Mouse (Mus musculus) embryonic facial prominence, embryonic 10.5 days (tissue): ENCODE results near the gene Kalrn. TPM values are rescaled to one million over a fixed set of nuclear protein-coding genes. Genes with fewer than 3 reads are reported as not detected.

Experiments used
- DNase-seq: peaks from one replicate; pipeline ENCODE4 v3.0.0-alpha.2; 2017; ENCODE audit warnings: low spot score
- H3K27ac ChIP-seq: fragments of 300-500 bp; sonication (generic); replicated peaks from 2 replicates; pipeline ENCODE4 v1.5.1; 2016; ENCODE audit warnings: mild to moderate bottlenecking
- H3K27me3 ChIP-seq: fragments of 300-500 bp; sonication (generic); replicated peaks from 2 replicates; pipeline ENCODE4 v1.6.1; 2016; ENCODE audit warnings: low read depth, mild to moderate bottlenecking; ENCODE audit not compliant: poor library complexity, severe bottlenecking
- H3K36me3 ChIP-seq: fragments of 300-500 bp; sonication (generic); replicated peaks from 2 replicates; pipeline ENCODE4 v1.6.1; 2016; ENCODE audit warnings: mild to moderate bottlenecking, moderate library complexity
- H3K4me1 ChIP-seq: fragments of 300-500 bp; sonication (generic); 2 replicates; pipeline ENCODE4 v1.6.1; 2016
- H3K4me3 ChIP-seq: fragments of 300-500 bp; sonication (generic); 2 replicates; pipeline ENCODE4 v1.5.1; 2016; ENCODE audit warnings: mild to moderate bottlenecking, moderate library complexity
- H3K9me3 ChIP-seq: fragments of 300-500 bp; sonication (generic); 2 replicates; pipeline ENCODE4 v1.6.1; 2016; ENCODE audit warnings: mild to moderate bottlenecking
- WGBS: fragments of 180-500 bp; shearing (Covaris S2); methylation state at CpG from one replicate; pipeline ENCODE4 v1.1.7; 2016; 5-methylcytosine and 5-hydroxymethylcytosine counted together
- polyA plus RNA-seq: library from polyadenylated mRNA; unstranded; fragments of >200 nt; fragmentation: Nextera tagmentation; extraction: Ambion mirVana; gene quantifications from 2 replicates; pipeline ENCODE4 v1.2.1, GENCODE M21; 2016

The Kalrn gene
- polyA plus RNA-seq, 1 experiment from 2014 or later = 14.8 TPM

DNA sequence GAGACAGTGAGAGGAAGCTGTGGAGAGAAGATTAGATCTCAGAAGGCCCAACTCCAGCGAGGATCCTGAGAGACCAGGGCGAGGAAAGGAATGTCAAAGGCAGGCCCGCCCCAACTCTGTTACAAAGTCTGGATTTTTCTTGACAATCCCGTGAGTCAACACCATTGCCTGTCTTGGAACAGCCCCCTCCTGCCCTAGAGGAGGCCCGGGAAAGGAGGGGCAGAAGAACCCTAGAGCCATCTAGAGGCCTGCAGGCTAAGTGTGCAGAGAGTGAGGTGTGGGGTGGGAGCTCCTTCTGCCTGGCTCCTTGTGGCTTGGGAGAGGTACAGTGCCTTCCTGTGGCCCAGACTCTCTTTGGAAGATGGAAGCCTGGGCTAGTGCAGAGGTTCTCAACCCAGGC is 460.8 kb downstream of the Kalrn start:
- H3K4me3 ChIP-seq = no peak overlapping the region
- DNase-seq = peak; percentile 15
- H3K27me3 ChIP-seq = no peaks in the 10 kb centered on the region
- WGBS = 24% methylated on average over 5 of the region's 5 CpGs
- no peaks in the 10 kb centered on the region for H3K4me1 ChIP-seq
- H3K9me3 ChIP-seq = no peaks in the 10 kb centered on the region
- H3K36me3 ChIP-seq = peaks cover 7% of the 10 kb centered on the region
- no peak overlapping the region for H3K27ac ChIP-seq

DNA sequence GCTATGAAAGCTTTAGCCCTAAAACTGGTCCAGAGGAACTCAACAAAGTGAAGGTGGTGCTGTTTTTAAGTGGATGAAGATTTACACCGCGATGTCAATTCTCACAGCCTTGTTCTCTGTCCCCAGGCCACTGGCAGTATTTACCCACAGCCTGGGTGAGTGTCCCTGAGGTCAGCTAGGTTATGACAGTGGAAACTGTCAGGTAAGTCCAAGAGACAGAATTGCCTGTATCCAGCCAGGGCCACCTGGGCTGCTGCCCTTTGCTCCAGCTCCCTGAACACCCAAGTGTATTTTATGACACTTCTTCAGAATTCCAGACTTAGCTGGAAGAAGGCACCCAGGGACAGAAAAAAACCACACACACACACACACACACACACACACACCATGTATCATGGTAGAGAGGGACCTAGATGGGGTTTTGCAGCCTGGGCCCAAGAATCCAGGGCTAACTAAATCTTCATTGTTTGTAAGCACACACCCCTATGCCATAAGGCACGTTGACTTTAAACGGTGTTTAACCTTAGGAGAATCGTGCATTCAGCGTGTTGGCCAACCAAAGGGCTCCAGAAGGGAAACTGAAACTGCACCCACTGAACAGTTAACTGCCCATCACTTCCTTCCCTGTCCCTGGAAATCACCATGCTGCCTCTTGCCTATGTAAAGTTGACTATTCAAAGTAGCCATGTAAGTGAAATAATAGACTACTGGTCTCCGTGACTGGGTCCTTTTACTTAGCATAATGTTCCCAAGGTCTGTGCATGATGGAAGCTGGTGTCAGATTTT is 462.3 kb downstream of the Kalrn start:
- H3K4me3 ChIP-seq = no peak overlapping the region
- no peaks in the 10 kb centered on the region for H3K4me1 ChIP-seq
- H3K27me3 ChIP-seq = no peaks in the 10 kb centered on the region
- no peak overlapping the region for H3K27ac ChIP-seq
- peaks cover 4% of the 10 kb centered on the region for H3K36me3 ChIP-seq
- WGBS = 91% methylated on average over 7 of the region's 7 CpGs
- no peak for DNase-seq
- no peaks in the 10 kb centered on the region for H3K9me3 ChIP-seq

GRCm38 (mm10) chr16:34104427-34104826 is 468.9 kb downstream of the Kalrn start:
- 89% methylated on average over 6 of the region's 6 CpGs for WGBS
- Histone ChIP-seq H3K9me3 (no peaks in the 10 kb centered on the region), H3K36me3 (no peaks in the 10 kb centered on the region), H3K27me3 (no peaks in the 10 kb centered on the region), H3K27ac (no peak overlapping the region), H3K4me1 (no peaks in the 10 kb centered on the region), H3K4me3 (no peak overlapping the region)
- no peak for DNase-seq

DNA sequence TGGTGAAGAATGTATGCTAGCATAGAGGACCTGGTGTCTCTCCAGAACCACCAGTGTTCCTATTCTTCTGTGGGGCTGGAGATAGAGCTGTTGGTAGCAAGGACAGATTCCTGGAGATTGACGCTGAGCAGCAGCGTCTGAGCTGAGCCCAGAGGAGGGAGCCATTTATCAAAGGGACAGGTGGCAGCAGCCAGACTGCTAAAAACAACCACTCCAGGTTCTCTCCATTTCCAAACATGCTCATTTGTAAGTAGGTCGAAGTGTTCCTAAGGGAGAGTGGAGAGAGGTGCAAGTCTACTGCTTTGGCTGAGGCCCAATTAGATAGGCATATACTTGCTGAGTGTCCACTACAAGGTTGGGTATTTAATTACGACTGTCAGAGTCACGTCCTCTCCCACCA is 470.6 kb downstream of the Kalrn start:
- Histone ChIP-seq H3K9me3 (no peaks in the 10 kb centered on the region), H3K27me3 (no peaks in the 10 kb centered on the region), H3K36me3 (no peaks in the 10 kb centered on the region), H3K4me1 (no peaks in the 10 kb centered on the region), H3K4me3 (no peak overlapping the region), H3K27ac (no peak overlapping the region)
- 64% methylated on average over 5 of the region's 5 CpGs for WGBS
- no peak for DNase-seq

DNA sequence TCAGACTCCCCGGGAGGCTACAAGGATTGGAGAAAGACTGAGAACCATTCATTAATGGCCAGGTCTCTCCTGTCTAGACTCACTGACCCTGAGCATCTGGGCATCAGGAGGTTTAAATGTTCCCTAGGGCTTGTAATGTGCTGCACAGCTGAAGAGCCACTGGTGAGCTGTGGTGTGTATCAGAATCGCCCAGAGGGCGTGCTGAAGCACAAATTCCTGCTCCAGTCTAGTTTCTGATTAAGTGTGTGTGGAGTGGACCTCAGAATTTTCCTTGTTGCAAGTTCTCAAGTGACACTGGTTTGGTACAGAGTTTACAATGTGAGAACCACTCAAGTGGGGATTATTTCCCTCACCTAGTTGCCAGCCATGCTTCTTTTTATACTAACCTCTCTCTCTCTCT is 473.5 kb downstream of the Kalrn start:
- Histone ChIP-seq H3K9me3 (no peaks in the 10 kb centered on the region), H3K4me1 (peaks cover 16% of the 10 kb centered on the region), H3K27ac (no peak overlapping the region), H3K36me3 (no peaks in the 10 kb centered on the region), H3K27me3 (peaks cover 9% of the 10 kb centered on the region; the same call in 1 of the 2 replicates), H3K4me3 (no peak overlapping the region)
- WGBS = 74% methylated on average over 3 of the region's 3 CpGs
- DNase-seq = no peak

- H3K27me3 ChIP-seq = peaks cover 23% of the 10 kb centered on the region
- DNase-seq = peak; percentile 77
- H3K4me3 ChIP-seq = peak overlapping the region; percentile 67
- under 1% methylated on average over 34 of the region's 34 CpGs for WGBS
- no peaks in the 10 kb centered on the region for H3K9me3 ChIP-seq
- peak overlapping the region; percentile 78 for H3K27ac ChIP-seq
- H3K4me1 ChIP-seq = peaks cover 34% of the 10 kb centered on the region
- H3K36me3 ChIP-seq = no peaks in the 10 kb centered on the region; the same call in 1 of the 2 replicates
These were observed 477.7 kb downstream of the Kalrn start for GRCm38 (mm10) chr16:34095548-34096141.

DNA sequence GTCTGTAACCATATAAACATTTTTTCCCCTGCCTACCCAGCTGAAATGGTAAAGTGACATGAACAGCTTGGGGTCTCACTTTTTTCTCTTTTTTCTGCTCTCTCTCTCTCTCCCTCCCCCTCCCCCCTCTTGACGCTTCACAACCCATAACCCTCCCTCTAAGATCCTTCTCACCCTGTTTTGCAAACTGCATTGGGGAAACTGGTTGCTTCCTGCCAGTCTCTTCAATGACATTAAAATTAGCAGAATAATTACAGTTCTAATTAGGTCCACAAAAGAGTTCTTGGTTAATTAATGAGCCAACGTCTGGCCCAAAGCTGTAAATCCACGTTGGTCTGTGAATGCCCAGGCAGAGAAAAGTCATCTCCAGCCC is 478.3 kb downstream of the Kalrn start:
- Histone ChIP-seq H3K27me3 (peaks cover 23% of the 10 kb centered on the region), H3K4me3 (peak overlapping the region; percentile 67), H3K4me1 (peaks cover 34% of the 10 kb centered on the region), H3K9me3 (no peaks in the 10 kb centered on the region), H3K36me3 (no peaks in the 10 kb centered on the region; the same call in 1 of the 2 replicates), H3K27ac (no peak overlapping the region)
- WGBS = under 1% methylated on average over 3 of the region's 3 CpGs
- no peak for DNase-seq

- whole genome bisulfite sequencing = under 1% methylated on average over 16 of the region's 16 CpGs
- DNase-seq = peak; percentile 74
- H3K27ac ChIP-seq = peak overlapping the region; percentile 69
These were observed 478.8 kb downstream of the Kalrn start for GRCm38 (mm10) chr16:34094446-34095092.

DNA sequence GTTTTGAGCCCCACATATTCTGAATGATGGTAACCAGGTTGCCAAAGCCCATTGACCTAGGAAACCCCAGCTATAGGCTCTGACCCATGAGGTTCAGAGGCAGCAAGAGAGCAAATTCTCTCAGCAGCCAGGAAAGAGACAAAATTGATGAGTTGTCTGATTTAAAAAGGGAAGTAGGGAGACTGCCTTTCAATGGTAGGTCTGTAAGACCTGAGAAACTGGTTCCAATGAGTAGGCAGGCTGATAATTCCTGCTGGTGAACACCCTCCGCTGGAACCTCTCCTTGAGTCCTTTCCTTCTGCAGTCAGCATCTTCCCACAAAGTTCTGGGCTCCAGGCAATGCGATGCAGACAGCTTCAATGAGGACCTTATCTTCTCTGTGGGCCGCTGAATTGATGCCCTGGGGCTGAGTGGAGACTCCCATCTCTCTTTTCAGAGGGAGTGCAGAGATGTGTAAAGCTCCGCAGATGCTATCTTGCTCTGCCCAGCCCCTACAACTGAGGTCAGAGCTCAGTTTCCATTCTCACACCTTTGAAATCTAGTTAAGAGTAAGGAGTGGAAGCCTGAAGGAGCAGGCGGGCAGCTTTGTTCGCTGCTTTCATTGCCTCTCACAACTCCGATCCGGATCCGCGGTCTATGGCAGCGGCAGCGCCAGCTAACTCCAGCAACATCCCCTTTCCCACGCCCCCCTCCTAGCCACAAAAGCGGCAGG is 479.4 kb downstream of the Kalrn start:
- DNase-seq = no peak
- H3K4me1 ChIP-seq = peaks cover 39% of the 10 kb centered on the region
- H3K27me3 ChIP-seq = peaks cover 23% of the 10 kb centered on the region
- H3K27ac ChIP-seq = peak overlapping the region; percentile 69
- 3% methylated on average over 14 of the region's 14 CpGs for WGBS
- H3K4me3 ChIP-seq = peak overlapping the region; percentile 67
- no peaks in the 10 kb centered on the region; the same call in 1 of the 2 replicates for H3K36me3 ChIP-seq
- H3K9me3 ChIP-seq = no peaks in the 10 kb centered on the region

More at GRCm38 (mm10) chr16:34094446-34095092, 478.8 kb downstream of the Kalrn start:
- Histone ChIP-seq H3K9me3 (no peaks in the 10 kb centered on the region), H3K4me3 (peak overlapping the region; percentile 67), H3K27me3 (peaks cover 23% of the 10 kb centered on the region), H3K4me1 (peaks cover 39% of the 10 kb centered on the region), H3K36me3 (no peaks in the 10 kb centered on the region; the same call in 1 of the 2 replicates)

GRCm38 (mm10) chr16:34089528-34090095 is 483.7 kb downstream of the Kalrn start:
- no peak for DNase-seq
- H3K9me3 ChIP-seq = no peaks in the 10 kb centered on the region
- H3K27ac ChIP-seq = no peak overlapping the region
- H3K27me3 ChIP-seq = peaks cover 14% of the 10 kb centered on the region
- no peaks in the 10 kb centered on the region; the same call in 1 of the 2 replicates for H3K36me3 ChIP-seq
- H3K4me3 ChIP-seq = no peak overlapping the region
- 46% methylated on average over 8 of the region's 8 CpGs for WGBS
- H3K4me1 ChIP-seq = peaks cover 35% of the 10 kb centered on the region

- WGBS = 94% methylated on average over 3 of the region's 3 CpGs
- Histone ChIP-seq H3K36me3 (no peaks in the 10 kb centered on the region; the same call in 1 of the 2 replicates), H3K27me3 (peaks cover 14% of the 10 kb centered on the region), H3K4me1 (peaks cover 29% of the 10 kb centered on the region), H3K9me3 (no peaks in the 10 kb centered on the region), H3K27ac (no peak overlapping the region), H3K4me3 (no peak overlapping the region)
- DNase-seq = no peak
These were observed 484.3 kb downstream of the Kalrn start for GRCm38 (mm10) chr16:34089022-34089421.

DNA sequence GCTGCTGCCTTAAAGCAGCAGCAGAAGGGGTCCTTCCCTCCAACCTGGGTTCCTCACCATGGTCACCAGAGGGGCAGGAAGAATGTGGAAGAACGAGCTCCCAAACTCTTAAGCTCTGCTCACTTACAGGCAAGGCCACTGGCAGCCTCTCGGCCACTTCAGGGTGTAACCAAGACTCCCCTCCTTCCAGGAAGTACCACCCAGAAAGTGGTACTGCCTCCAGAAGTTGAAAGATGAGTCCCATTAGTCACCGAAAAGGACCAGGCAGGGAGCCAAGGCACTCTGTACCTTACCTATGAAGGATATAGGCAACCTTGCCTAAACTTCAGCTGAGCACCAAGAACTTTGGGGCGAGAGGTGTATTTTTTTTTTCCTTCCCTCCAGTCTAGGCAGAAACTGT is 485.0 kb downstream of the Kalrn start:
- Histone ChIP-seq H3K4me1 (peaks cover 22% of the 10 kb centered on the region), H3K27ac (peak overlapping the region; percentile 61; the same call in 1 of the 2 replicates), H3K36me3 (no peaks in the 10 kb centered on the region; the same call in 1 of the 2 replicates), H3K4me3 (no peak overlapping the region), H3K27me3 (peaks cover 8% of the 10 kb centered on the region), H3K9me3 (no peaks in the 10 kb centered on the region)
- no peak for DNase-seq
- 44% methylated on average over 4 of the region's 4 CpGs for WGBS
